Mouse (Mus musculus) liver, embryonic 18 days (tissue): ENCODE data around the gene Arpc1a. TPM values are rescaled to one million over a fixed set of nuclear protein-coding genes. Genes with fewer than 3 reads are reported as not detected.

Source experiments
- polyA plus RNA-seq: library from polyadenylated mRNA; depleted of rRNA; stranded (reverse); fragments of >200 nt; gene quantifications from 2 replicates; pipeline ENCODE4 v1.2.3, GENCODE M21; 2012; rRNA removed

The Arpc1a gene
- 42.6 and 43.3 TPM in 2 replicates for polyA plus RNA-seq

DNA sequence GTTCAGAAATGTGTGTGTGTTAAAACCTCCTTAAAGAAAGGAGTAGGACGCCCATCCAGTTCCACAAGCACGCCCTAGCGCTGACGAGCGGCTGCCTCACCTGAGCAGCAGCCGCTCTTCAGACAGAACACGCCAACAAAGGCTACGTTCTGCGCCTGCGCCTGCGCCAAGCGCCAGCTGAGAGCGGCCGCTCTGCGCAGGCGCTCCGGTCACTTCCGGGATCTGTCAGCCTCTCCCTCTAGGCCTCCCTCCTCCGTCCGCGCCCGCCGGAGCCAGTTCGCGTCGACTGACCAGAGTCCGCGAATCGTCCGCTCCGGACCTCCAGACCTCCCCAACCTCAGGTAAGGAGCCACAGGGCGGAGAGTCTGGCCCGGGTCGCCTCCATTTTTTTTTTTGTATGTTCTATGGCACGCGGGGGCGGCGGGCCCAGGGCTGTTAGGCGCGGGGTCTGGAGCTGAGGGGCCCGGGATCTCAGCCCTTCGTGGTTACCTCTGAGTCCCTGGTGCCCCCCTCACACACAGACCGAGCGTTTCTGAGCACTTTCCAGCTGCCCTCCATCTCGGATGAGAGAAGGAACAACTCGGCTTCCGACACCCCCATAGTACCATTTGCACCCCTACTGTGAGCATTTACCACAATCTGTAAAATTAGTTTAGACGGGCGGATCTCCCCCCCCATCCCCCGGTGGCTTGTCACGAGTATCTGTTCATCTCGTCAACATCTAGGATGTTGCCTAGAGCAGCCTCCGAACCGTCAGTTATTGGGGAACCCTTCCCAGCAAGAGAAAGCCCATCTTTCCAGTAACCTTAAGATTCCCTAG, at the start of gene Arpc1a, which contains the start of gene Kpna7:
TSS of gene Arpc1a (plus strand) at position 199 of the 820 bp plus-strand sequence.
TSS of gene Kpna7 (minus strand) at position 399 of the 820 bp plus-strand sequence.

DNA sequence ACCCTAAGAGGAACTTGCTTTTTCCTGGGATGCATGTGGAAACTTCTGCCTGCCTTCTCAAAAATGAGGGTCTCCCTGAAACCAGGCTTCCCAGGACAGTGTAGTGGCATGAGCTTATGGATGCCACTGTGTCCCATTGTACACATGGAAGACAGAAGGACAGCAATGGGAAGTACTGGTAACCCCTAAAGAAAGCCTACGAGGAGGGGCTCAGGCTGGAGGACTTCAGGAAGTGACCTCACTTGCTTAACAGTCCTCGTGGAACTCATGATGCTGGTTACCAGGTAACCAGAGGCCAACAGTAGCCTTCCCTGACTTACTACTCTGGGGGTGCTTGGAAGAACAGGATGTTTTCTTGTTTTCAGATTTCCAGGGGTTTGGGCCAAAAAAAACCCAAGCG, 40.9 kb upstream of the Arpc1a start, which contains the start of gene 1700018F24Rik:
TSS of gene 1700018F24Rik (plus strand) at position 301 of the 400 bp plus-strand sequence.

DNA sequence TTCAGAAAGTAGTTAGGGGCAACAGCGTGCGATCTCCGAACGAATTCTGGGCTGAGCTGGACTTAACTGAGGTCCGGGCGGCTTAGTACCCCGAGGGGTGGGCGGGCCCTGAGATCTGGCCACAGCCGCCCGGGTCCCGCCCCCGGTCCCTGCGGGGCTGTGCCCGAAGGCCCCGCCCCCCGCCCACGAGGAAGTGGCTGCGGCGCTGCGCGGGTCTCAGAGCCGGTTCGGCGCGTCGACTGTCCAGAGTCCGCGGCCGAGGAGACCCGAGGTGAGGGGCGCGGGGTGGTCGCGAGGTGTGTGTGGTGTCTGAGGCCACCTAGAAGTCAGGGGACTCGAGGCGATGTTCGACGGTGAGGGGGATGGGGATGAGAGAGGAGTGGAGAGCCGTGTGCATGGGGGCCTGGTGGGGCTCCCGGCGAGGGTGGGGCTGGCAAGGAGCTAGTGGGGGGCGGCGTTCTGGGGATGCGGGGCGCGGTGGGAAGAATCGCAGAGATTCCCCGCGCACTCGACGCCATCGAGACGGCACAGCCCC, 30.5 kb downstream of the Arpc1a start, which contains the start of gene Arpc1b:
TSS of gene Arpc1b (plus strand) at position 145 of the 535 bp plus-strand sequence.

DNA sequence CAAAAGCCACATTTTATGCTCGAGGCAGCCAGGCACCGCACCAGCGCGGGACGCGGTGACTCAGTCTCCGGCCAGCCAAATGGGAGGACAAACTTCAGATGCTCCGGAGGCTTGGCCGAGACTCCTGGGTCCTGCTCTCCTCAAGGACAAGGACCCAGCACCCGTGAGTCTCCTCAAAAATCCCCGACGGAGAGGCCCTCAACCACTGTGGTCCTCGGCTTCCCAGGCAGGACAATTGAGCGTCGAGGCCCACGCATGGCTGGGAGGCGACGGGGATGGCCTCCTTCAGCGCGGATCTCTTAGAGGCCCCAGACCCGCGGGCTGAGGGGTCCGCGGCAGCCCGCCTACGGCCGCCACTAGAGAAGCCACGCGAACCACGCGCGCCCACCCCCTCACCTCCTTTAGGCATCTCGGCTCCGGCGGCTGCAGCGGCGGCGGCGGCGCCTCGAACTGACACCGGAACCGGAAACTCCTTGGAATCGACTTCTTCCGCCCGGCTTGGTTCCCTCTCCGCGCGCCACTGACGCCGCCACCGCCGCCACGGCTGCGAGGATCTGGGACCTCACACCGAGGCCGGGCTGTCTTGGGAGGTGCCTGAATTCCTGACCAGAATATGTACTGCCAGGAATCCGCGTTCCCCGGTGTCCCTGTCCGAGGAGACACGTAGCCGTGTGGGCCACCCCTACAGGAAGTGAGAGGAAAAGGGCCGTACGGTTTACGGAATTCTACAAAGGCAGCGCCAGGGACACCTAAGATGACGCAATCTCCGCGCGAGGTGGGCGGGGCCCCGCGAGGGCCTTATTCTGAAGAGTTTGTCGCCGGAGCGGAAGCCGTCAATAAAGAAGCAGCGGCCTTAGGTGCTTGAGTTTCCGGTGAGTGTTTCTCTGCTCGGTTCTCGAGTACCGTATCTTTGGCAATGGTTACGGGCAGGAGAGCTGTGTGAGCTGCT, 56.2 kb downstream of the Arpc1a start, which contains the start of the genes Pdap1 and Bud31:
TSS of gene Pdap1 (minus strand) at position 668 of the 949 bp plus-strand sequence.
TSS of gene Bud31 (plus strand) at position 792 of the 949 bp plus-strand sequence.

Other genes with a start within 250 kb of the Arpc1a start
- gene Smurf1, start 118.0 kb upstream of the Arpc1a start, polyA plus RNA-seq, result 2.6 and 3.2 TPM in 2 replicates
- gene Gm4871, start 51.1 kb upstream of the Arpc1a start, polyA plus RNA-seq, result not detected in 2 replicates
- not detected in 2 replicates for gene 1700018F24Rik, start 40.8 kb upstream of the Arpc1a start, polyA plus RNA-seq
- 0.01 TPM in 1 of 2 replicates, not detected in the other for gene Kpna7, start 200 bp downstream of the Arpc1a start, polyA plus RNA-seq
- 144 and 173 TPM in 2 replicates for gene Arpc1b, start 30.4 kb downstream of the Arpc1a start, polyA plus RNA-seq
- 27.2 and 31.1 TPM in 2 replicates for gene Pdap1, start 56.4 kb downstream of the Arpc1a start, polyA plus RNA-seq
- gene Bud31, start 56.5 kb downstream of the Arpc1a start, polyA plus RNA-seq, result 59.2 and 65.9 TPM in 2 replicates
- gene Ptcd1, start 83.3 kb downstream of the Arpc1a start, polyA plus RNA-seq, result 5.8 and 6.1 TPM in 2 replicates
- gene Cpsf4, start 83.4 kb downstream of the Arpc1a start, polyA plus RNA-seq, result 22.4 and 22.9 TPM in 2 replicates
- gene Atp5j2, start 108.2 kb downstream of the Arpc1a start, polyA plus RNA-seq, result 198 and 202 TPM in 2 replicates
- 2.5 and 2.6 TPM in 2 replicates for gene Zkscan14, start 118.0 kb downstream of the Arpc1a start, polyA plus RNA-seq
- gene Zkscan5, start 120.7 kb downstream of the Arpc1a start, polyA plus RNA-seq, result 2.7 and 2.8 TPM in 2 replicates
- 13.3 and 14.3 TPM in 2 replicates for gene Zfp655, start 147.9 kb downstream of the Arpc1a start, polyA plus RNA-seq
- gene Zscan25, start 196.7 kb downstream of the Arpc1a start, polyA plus RNA-seq, result 4.3 and 5.4 TPM in 2 replicates